Mouse (Mus musculus) stomach, postnatal 0 days (tissue): Measurements from ENCODE around the gene Tmem185b.

ENCODE experiments used
- CTCF ChIP-seq: IDR thresholded peaks from 2 replicates; pipeline ENCODE4 v1.5.1; 2016; ENCODE audit warnings: antibody characterized with exemption, low read depth, mild to moderate bottlenecking, moderate library complexity
- EP300 ChIP-seq: optimal IDR thresholded peaks from 2 replicates; pipeline ENCODE3; 2016; ENCODE audit warnings: antibody characterized with exemption

DNA sequence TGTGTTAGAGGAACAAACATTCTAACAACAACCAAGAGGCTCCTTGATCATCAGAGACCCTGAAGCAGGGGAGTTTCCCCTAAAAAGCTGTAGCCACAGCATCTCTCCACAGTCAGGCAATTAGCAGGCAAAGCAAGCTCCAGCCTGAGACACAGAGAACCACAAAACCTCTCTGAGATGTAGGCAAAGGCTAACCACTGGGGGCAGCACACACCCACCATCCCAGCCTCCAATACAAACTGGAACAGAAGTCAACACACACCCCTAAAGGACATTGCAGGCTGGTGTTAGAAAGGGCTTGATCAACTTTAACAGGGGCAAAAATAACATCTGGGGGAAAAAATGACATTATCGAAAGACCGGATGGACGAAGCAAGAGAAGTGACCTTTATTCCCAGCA lies 41.5 kb upstream of the Tmem185b start:
- TF ChIP-seq EP300 (no peak), CTCF (peak; percentile 80)
